ENCODE assay signal across 9 mouse cellular contexts in genomic region chr9:42808394-42808793, GRCm38 (mm10).
DNase-seq lines count a peak whose midpoint lies in the region; ATAC-seq and TF ChIP-seq lines count a peak whose summit lies in the region.
"Had no signal": no experiment of that assay in that cellular context is flagged by ENCODE, and none has a peak within 500 bp of the region (broad histone marks: within the 10 kb centered on the region; RNA-seq: fewer than 3 reads in every experiment).

No protein-coding gene starts in this region.

- 73% methylated on average over 9 of the region's 9 CpGs for WGBS in lung, postnatal 0 days
- whole genome bisulfite sequencing in embryonic facial prominence, embryonic 11.5 days = 74% methylated on average over 9 of the region's 9 CpGs
- WGBS in hindbrain, embryonic 10.5 days = 76% methylated on average over 9 of the region's 9 CpGs

- H3K4me2 ChIP-seq in lung, postnatal 0 days (replicated peaks; ENCODE audit: low read depth, low read length) = no peak overlapping the region
- H3K4me2 ChIP-seq in embryonic facial prominence, embryonic 11.5 days (ENCODE audit: low read depth, low read length) = no peak overlapping the region

- H3K36me3 ChIP-seq in lung, postnatal 0 days (ENCODE audit: insufficient read depth, low read length) = no peaks in the 10 kb centered on the region
- H3K36me3 ChIP-seq in embryonic facial prominence, embryonic 11.5 days (replicated peaks; ENCODE audit: control insufficient read depth, insufficient read depth, low read depth, low read length) = no peaks in the 10 kb centered on the region
- H3K36me3 ChIP-seq in hindbrain, embryonic 10.5 days = no peaks in the 10 kb centered on the region

- no peak for TF ChIP-seq EP300 in lung, postnatal 0 days (IDR thresholded peaks at IDR 0.05)

- no peak overlapping the region for H3K4me3 ChIP-seq in lung, postnatal 0 days (ENCODE audit: low read depth, low read length)
- no peak overlapping the region for H3K4me3 ChIP-seq in embryonic facial prominence, embryonic 11.5 days (ENCODE audit: low read depth, low read length)
- no peak overlapping the region for H3K4me3 ChIP-seq in hindbrain, embryonic 10.5 days
- H3K4me3 ChIP-seq: megakaryocyte, embryonic 14.5 days had no signal

- ATAC-seq in lung, postnatal 0 days = no peak
- 0 out of 2 replicates have a peak, but pooled peaks have one; percentile 44 for ATAC-seq in embryonic facial prominence, embryonic 11.5 days (replicated peaks; ENCODE audit: insufficient number of reproducible peaks, low FRiP score, low TSS enrichment, low read depth)

- DNase-seq in embryo, embryonic 10 days (ENCODE audit: low spot score) = peak; percentile 51
- no peak for DNase-seq in embryo, embryonic 9.5 days (ENCODE audit: extremely low spot score)
- DNase-seq in lung, postnatal 0 days (ENCODE audit: low spot score) = no peak
- DNase-seq in lung, postnatal 25 days (ENCODE audit: low spot score) = no peak
- DNase-seq in embryonic facial prominence, embryonic 11.5 days (ENCODE audit: low spot score) = peak; percentile 27
- DNase-seq in thymus, postnatal 10 days (ENCODE audit: low spot score in 2 of 2) = peak; percentile 4 to 19
- DNase-seq in layer of hippocampus, postnatal 10 days (ENCODE audit: low spot score in 2 of 2) = no peak
- DNase-seq in hindbrain, embryonic 10.5 days (ENCODE audit: low spot score) = no peak

- H3K9me3 ChIP-seq in lung, postnatal 0 days (ENCODE audit: low read length) = no peaks in the 10 kb centered on the region
- H3K9me3 ChIP-seq in embryonic facial prominence, embryonic 11.5 days (replicated peaks; ENCODE audit: control insufficient read depth, low read length) = no peaks in the 10 kb centered on the region
- no peaks in the 10 kb centered on the region for H3K9me3 ChIP-seq in hindbrain, embryonic 10.5 days
- H3K9me3 ChIP-seq: megakaryocyte, embryonic 14.5 days had no signal

- H3K27ac ChIP-seq in lung, postnatal 0 days (ENCODE audit: low read length) = no peak overlapping the region
- H3K27ac ChIP-seq in embryonic facial prominence, embryonic 11.5 days (replicated peaks; ENCODE audit: low read depth, low read length) = no peak overlapping the region
- H3K27ac ChIP-seq in hindbrain, embryonic 10.5 days = no peak overlapping the region

- H3K27me3 ChIP-seq in lung, postnatal 0 days (replicated peaks; ENCODE audit: insufficient read depth, low read length) = no peaks in the 10 kb centered on the region
- H3K27me3 ChIP-seq in embryonic facial prominence, embryonic 11.5 days (ENCODE audit: control insufficient read depth, insufficient read depth, low read length) = no peaks in the 10 kb centered on the region
- H3K27me3 ChIP-seq in hindbrain, embryonic 10.5 days (ENCODE audit: insufficient read depth, poor library complexity, severe bottlenecking) = no peaks in the 10 kb centered on the region

- H3K4me1 ChIP-seq in lung, postnatal 0 days (ENCODE audit: insufficient read depth, low read depth, low read length) = no peaks in the 10 kb centered on the region
- no peaks in the 10 kb centered on the region for H3K4me1 ChIP-seq in embryonic facial prominence, embryonic 11.5 days (ENCODE audit: control insufficient read depth, insufficient read depth, low read length)
- no peaks in the 10 kb centered on the region for H3K4me1 ChIP-seq in hindbrain, embryonic 10.5 days (replicated peaks)
- H3K4me1 ChIP-seq: megakaryocyte, embryonic 14.5 days had no signal

- no peak overlapping the region for H3K9ac ChIP-seq in lung, postnatal 0 days (replicated peaks; ENCODE audit: low read depth)
- no peak overlapping the region for H3K9ac ChIP-seq in embryonic facial prominence, embryonic 11.5 days (replicated peaks; ENCODE audit: low read length)

- peak; percentile 53 for TF ChIP-seq CTCF in lung, postnatal 0 days (IDR thresholded peaks at IDR 0.05)

Comparison
In these comparisons a context has a peak if more than half of its experiments do, and no peak if none do; other contexts are left out.
1. DNase-seq: peak in embryo, embryonic 10 days (single experiment), embryonic facial prominence, embryonic 11.5 days (single experiment) and thymus, postnatal 10 days (2 of 2); none in embryo, embryonic 9.5 days (single experiment), lung, postnatal 0 days (single experiment), lung, postnatal 25 days (single experiment), layer of hippocampus, postnatal 10 days (0 of 2) and hindbrain, embryonic 10.5 days (single experiment).